Mouse (Mus musculus) cerebellum, adult 9-11 months (tissue): ENCODE measurements around the gene Rsu1.
"Not testable (repeated sequence)": the region's sequence is repeated elsewhere in the genome, so short reads cannot be mapped to it uniquely, and the experiment has no call there.

ENCODE experiments used
- DNase-seq: peaks from one replicate; pipeline ENCODE4 v3.0.0; 2022

Rsu1 gene

GRCm38 (mm10) chr2:13223451-13223850 lies 47.8 kb downstream of the Rsu1 start:
- DNase-seq: no peak

- no peak for DNase-seq
Observed at GRCm38 (mm10) chr2:13220141-13220540, 51.1 kb downstream of the Rsu1 start.

DNA sequence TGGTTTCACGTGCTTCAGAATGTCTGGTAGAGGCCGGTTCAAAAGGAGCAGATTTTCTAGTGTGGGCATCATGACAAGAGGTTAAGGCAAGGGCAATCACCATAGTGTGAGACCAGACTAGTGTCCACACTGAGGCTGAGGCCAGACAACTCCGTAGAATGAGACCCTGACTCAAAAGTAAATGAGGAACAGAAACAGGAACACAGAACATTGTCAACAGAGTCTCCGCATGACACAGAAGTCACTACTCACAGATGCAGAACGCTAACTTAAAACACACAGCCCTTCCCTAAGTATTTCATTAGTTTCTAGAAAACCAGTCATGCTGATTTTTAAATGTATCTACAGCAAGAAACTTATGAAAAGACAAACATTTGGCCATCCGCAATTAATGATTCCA lies 53.1 kb downstream of the Rsu1 start:
- no peak for DNase-seq

- DNase-seq: no peak
Observed at GRCm38 (mm10) chr2:13206825-13207224, 64.4 kb downstream of the Rsu1 start.

- no peak for DNase-seq
Observed at GRCm38 (mm10) chr2:13206367-13206766, 64.8 kb downstream of the Rsu1 start.

DNA sequence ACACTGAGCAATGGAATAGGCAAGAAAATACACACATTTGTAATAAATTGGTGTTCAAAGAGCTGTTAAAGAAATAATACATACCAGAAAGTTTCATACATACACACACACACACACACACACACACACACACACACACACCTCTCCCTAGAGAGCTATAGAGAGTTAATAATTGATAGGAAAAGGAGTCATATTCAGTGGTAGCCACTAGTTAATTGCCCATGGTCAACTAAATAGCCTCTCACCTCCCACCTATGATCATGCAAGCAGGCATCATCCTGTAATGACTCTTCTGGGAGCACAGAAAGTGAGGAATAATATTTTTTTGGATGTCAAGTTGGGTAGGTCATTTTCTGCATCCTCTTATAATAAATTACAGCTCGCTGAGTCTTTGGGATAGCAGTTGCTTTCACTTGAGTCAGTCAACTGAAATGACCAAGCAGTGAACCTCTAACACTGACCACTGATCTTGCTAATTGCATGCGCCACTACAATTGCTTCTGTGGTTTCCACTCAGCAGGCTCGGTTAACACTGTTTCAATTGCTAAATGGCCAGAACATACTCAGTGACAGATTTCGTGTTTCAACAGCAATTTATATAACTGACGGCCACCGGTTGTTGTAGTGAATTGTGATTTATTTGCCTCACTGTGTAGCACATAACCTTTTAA lies 68.3 kb downstream of the Rsu1 start:
- no peak for DNase-seq

DNA sequence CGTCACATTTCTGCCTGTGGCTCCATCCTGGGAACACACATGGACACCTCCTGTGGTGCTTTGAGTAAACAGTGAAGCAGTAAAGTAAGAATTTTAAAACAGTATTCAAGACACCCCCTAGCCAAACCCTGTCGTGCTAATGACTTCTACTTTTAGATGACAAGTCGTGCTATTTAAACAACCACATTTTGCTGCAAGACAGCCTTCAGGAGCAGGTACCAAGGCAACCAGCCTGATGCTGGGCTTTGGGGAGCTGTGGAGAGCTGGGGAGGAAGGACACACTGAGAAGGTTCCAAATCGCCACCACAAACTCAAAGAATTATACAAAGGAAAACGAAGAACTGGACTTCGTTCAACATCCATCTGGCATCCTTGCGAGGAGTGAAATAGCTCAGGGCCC lies 71.5 kb downstream of the Rsu1 start:
- DNase-seq: no peak

DNA sequence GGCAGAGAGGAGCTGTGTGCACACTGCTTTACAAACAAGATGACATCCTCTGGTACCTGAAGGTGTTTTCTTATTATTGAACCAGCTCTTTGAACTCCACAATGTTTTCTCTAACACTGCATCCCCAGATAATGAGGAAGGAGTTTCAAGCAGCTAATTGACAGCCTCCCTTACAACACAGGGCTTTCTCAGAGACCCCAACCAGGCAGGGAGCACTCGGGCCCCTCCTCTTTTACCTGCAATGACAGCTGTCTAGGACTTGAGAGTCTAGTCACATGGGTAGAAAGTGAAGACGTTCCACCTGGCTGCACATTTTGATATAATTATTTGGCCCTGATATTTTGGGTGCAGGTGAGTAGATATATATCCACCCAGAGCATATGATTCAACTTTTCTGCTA lies 72.2 kb downstream of the Rsu1 start:
- DNase-seq: no peak

GRCm38 (mm10) chr2:13195540-13195939 lies 75.7 kb downstream of the Rsu1 start:
- DNase-seq: no peak

DNA sequence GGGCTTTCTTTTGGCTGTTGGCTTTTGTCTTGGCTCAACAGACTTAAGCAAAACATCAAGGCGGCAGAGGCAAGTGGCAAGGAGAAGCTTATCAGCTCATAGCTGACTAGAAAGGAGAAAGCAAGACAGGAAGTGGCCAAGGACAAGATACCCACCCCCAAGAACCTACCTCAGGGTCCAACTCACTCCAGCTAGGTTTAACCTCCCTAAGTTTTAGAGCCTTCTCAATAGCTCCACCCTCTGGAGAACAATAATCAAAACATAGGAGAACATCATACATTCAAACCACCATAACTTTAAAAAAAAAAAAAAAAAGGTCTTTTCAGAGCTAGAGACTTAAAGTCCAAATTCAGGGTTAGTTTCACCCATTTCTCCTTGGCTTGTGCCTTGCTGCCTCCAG lies 79.1 kb downstream of the Rsu1 start:
- DNase-seq: no peak

- DNase-seq: no peak
Observed at GRCm38 (mm10) chr2:13190767-13191166, 80.4 kb downstream of the Rsu1 start.

DNA sequence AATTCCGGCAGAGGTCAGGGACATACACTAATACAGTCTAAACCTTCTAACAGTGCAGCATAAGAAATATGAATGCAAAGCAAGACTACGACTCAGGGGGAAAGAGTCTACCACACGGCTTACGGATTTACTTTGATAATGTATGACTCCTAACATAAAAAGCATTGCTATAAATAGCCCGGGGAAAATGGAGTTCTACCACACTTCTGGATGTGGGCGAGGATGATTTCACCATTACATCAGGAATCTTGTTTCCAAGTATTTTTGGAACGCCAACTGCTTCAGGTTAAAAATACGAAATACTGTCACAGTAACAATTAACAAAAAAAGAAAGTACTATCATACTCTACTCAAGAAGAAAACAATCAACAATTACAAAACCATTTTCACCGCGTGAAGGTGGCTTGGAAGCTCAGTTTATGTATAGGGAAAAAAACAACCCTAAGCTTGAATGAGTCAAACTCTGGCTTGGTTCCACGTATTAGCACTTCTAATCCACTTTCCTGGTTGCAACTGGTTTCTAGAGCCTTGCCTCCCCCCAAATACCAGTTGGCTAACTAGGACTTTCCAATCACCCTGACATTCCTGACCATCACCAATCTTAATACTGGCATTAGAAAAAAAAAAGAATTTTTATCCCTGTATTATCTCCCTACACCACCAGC lies 82.3 kb downstream of the Rsu1 start:
- no peak for DNase-seq

DNA sequence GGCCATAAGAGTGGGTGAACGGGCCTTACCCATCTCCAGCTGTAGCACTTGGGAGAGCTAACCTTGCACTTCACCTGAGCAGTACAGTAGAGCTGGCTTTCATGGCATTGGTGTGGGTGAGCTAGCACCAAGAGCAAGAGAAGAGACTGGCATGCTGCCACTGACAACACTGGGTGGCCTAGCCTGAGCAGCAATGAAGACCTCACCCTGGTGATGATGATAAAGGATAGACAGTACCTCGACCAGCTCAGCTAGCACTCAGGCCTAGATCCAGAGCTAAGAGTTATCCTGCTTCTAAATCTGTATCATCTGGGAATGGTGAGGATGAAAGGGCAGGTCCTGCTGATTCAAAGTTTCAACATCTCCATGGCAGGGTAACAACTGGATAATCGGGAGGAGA lies 88.1 kb downstream of the Rsu1 start:
- no peak for DNase-seq

- DNase-seq: not testable (repeated sequence)
Observed at GRCm38 (mm10) chr2:13181899-13182298, 89.3 kb downstream of the Rsu1 start.

DNA sequence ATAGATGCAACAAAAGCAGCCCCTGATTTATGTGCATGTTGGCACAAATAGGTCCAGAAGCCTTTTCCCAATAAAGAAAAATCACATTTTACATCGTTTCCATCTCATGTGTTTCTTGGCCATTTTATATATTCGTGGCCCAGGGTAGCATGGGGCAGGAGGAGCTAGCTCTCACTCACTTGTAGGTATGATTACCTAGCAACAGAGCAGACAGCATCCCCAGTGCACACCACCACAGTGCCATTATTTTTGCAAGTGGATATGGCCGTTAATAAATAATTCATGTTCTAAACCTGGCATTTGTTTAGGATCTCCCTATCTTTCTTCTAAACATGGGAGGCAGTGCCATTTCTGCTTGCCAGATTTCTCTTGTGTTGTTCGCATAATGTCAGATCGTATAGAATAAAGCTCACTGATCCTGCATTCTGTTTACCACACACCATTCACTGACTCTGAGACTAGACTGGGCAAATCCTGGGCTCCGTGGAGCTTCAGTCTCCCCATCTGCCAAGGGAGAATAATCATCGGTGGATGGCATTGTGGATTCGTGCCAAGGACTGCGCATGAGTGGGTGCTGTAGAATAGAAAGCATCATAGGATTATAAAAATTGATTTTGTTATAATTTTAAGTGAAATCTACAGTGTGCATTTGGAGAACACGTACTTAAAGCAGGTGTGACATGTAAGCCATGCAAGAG lies 93.4 kb downstream of the Rsu1 start:
- no peak for DNase-seq

DNA sequence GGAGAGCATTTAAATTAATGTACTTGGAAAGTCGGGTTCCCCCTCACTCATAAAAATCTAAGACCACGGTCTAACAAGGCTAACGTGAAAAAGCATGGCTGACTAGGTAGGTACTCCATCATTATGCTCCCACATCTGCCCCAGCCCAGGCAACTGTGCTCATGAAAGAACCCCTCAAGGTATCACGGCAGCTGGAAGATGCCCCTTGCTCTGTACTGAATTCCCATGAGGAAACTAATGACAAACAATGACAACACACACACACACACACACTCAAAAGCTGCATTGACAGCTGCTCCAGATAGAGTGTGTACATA lies 95.0 kb downstream of the Rsu1 start:
- DNase-seq: no peak

DNA sequence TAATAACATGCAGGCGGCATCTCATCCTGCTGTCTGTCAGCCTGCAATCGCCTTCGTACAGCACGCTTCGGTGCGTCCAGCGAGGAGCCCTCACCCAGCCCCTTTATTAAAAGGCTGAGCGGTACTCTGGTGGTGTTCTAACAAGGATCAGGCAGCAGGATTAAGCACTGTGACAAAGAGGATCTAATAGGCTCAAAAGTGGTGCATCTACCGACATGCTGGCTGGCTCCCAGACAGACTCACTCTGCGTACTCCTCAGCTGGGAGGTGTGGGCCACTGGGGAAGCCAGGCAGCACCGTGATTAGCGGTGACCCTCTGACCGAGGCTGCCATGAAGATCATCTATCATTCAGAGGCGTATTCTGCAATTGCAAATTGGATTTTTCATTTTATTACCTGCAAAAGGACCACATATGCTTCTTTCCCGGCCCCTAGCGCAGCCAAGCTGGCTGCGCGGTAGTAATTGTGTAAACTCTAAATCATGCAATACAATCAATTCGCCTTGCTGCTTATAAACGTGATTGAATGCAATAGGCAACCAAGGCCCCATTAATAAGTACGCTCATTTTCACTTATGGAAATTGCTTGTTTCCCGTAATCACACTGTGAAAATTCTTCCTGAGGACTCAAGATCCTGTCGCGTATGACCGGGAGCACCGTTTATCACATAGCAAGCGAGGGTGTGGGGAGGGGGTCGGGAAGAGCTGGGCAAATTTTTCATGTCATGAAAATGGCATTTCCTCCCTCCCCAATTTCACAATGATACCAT lies 95.5 kb downstream of the Rsu1 start:
- DNase-seq: no peak

GRCm38 (mm10) chr2:13174461-13174860 lies 96.8 kb downstream of the Rsu1 start:
- DNase-seq: no peak

GRCm38 (mm10) chr2:13170651-13171050 lies 100.6 kb downstream of the Rsu1 start:
- no peak for DNase-seq

GRCm38 (mm10) chr2:13169962-13170361 lies 101.3 kb downstream of the Rsu1 start:
- no peak for DNase-seq

DNA sequence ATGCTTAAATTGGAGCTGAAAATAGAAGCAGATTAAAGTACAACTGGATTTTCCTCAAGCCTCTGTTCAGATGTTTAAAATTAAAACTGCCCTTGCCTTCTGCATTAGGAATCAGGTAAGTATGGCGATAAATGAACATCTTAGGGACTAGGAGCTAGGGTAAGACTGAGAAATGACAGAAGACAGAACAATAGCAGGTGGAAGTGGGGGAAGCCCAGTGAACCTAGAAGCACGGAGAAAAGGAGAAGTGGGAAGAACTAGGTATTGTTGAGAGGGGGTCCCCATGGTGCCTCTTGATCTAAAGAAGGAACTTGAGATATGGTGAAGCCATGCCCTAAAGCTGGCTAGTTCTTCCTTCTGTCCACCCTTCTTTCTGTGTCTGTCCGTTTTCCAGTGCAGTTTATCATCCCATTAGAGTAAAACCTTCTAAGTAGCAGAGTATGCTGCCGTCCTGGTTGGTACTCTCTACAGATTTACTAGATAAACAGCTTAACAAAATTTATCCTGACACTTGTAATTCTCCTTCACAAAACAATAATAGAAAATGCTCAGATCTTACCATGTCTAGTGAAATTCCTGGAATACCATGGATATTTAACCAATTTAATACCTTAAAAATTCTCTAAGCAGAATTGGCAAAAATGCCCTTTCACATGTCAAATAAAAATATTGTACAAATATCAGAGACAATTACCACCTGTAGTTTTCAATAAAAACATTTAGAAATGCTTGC lies 101.9 kb downstream of the Rsu1 start:
- no peak for DNase-seq

DNA sequence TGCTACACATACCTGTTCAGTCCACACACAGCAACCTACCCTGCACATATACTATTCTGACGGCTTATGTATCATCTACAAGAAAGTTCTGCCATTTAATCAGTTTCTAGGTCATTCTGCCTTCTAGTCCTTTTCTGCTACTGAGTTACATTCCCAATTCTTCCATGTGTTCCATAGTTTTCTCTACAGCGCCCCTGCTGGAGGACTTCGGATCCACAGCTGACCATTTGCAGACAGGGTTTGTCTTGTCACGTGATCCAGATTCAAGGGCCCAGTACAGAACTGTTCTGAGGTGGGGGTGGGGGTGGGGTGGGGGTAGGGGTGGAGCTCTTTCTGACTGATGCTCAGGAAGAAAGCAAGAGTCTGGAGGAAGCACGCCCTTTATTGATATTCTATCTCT lies 102.5 kb downstream of the Rsu1 start:
- no peak for DNase-seq

DNA sequence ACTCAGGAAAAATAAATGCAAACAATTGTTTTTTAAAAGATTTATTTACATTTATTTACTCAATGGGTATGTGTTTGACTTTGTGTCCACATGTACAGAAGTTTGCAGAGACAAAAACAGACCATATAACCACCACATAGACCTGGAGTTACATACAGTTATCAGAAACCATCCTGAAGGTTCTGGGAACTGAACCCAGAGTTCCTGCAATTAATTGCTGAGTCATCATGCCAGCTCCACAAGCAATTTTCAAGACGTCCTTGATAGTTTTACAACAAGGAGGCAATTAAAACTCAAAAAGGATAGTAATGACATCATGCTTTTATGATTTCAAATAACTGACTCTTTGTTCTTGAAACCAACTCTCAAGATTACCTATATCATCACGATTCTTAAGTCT lies 109.5 kb downstream of the Rsu1 start:
- DNase-seq: no peak
